Mouse (Mus musculus) heart, postnatal 0 days (tissue): ENCODE results near the gene Prkar1b.

Source experiments
- CTCF ChIP-seq: IDR thresholded peaks from 2 replicates; pipeline ENCODE4 v1.5.1; 2016; ENCODE audit warnings: antibody characterized with exemption, control low read depth, low read depth
- EP300 ChIP-seq: IDR thresholded peaks from 2 replicates; pipeline ENCODE4 v1.6.1; 2016; ENCODE audit warnings: antibody characterized with exemption, low read depth

DNA sequence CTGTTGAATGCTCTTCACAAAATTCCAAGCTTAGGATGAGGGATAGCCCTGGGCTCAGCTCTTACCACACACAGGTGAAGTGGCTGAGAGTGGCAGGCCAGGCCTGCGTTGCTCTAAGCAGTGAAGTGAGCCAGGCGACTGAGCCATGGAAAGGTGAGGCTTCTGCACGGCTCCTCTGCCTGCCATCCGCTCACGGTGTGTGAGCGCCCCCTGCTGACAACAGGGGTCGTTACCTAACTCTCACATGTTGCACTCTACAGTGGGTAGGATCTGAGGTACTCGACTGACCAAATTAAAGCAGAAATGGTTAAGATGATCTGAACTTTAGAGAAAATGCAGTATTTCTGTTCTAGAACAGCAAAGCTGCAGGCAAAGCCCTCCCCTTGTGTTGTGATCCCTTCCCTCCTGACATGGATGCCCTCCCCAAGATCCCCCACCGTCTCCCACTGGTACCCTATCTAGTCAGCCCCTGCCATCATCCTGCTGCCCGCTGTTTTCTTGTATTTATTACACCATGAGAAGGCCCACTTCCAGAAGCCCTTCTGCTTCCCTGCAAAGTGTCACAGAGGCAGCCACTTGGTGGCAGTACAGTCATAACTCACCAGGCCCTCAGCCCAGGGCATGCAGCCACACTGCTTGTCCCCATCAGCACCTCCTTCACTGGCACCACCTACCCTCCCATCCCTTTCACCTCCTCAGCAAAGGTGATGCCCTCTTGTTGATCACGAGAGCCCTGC, 29.3 kb upstream of the Prkar1b start:
- TF ChIP-seq EP300: no peak
- TF ChIP-seq CTCF: peak; percentile 97
